Mouse (Mus musculus) brain, embryonic 14.5 days (tissue): ENCODE measurements around the gene Phospho1.

Experiments
- CTCF ChIP-seq: fragments of 200-500 bp; IDR thresholded peaks from 2 replicates; pipeline ENCODE4 v1.5.1; 2012; ENCODE audit warnings: inconsistent platforms, mild to moderate bottlenecking, moderate library complexity, borderline replicate concordance; ENCODE audit not compliant: insufficient read depth, insufficient read length; ENCODE audit errors: extremely low read depth
- POLR2A ChIP-seq: fragments of 200-500 bp; IDR thresholded peaks from 2 replicates; pipeline ENCODE4 v1.6.1; 2012; ENCODE audit warnings: mild to moderate bottlenecking, inconsistent platforms, borderline replicate concordance; ENCODE audit not compliant: poor library complexity, insufficient read depth, insufficient read length, severe bottlenecking; ENCODE audit errors: extremely low read depth

DNA sequence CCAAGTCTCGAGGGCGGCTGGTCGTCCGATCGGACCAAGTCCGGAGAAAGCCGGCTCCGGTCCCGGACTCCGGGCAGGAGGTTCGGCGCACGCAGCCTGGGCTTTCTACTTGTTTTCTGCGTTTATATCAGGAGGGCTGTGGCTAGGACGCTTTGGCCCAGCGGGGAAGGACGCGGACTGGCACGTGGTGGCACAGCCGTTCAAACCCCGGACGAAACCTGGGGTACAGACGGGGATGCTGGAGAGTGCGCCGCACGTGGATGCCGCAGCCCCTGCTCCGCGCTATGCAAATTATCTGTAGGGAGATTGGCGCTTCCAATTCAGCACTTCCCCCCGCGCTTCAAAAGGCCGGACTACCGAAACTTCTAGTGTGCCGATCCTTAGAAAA is 35.2 kb downstream of the Phospho1 start:
- TF ChIP-seq CTCF (no peak), POLR2A (no peak)
